Mouse (Mus musculus): ENCODE results near the gene Cars. TPM values are rescaled to one million over a fixed set of nuclear protein-coding genes. Genes with fewer than 3 reads are reported as not detected.
A peak's percentile ranks its signal among the peaks of the same experiment; 100 is the strongest.
"Not testable (repeated sequence)": the region's sequence is repeated elsewhere in the genome, so short reads cannot be mapped to it uniquely, and the experiment has no call there.

Cars gene
- polyA plus RNA-seq, 1 experiment from 2014 or later = 89.3 TPM

- no peak overlapping the region for H3K4me3 ChIP-seq (replicated peaks; ENCODE audit: low read length)
- no peak overlapping the region for H3K4me2 ChIP-seq (ENCODE audit: low read length)
- H3K9me3 ChIP-seq (ENCODE audit: control insufficient read depth, low read length) = no peaks in the 10 kb centered on the region
- 91% methylated on average over 7 of the region's 7 CpGs for WGBS
- no peaks in the 10 kb centered on the region for H3K4me1 ChIP-seq (replicated peaks; ENCODE audit: control insufficient read depth, insufficient read depth, low read length)
- no peak overlapping the region for H3K27ac ChIP-seq (ENCODE audit: low read length)
- H3K9ac ChIP-seq (replicated peaks; ENCODE audit: low read depth, low read length) = no peak overlapping the region
- H3K36me3 ChIP-seq (ENCODE audit: control insufficient read depth, insufficient read depth) = peaks cover 25% of the 10 kb centered on the region; the same call in 1 of the 2 replicates
- no peak for ATAC-seq
- H3K27me3 ChIP-seq (replicated peaks; ENCODE audit: control insufficient read depth, insufficient read depth, low read length) = no peaks in the 10 kb centered on the region
Measured at GRCm38 (mm10) chr7:143557616-143558015, 42.3 kb downstream of the Cars start.

DNA sequence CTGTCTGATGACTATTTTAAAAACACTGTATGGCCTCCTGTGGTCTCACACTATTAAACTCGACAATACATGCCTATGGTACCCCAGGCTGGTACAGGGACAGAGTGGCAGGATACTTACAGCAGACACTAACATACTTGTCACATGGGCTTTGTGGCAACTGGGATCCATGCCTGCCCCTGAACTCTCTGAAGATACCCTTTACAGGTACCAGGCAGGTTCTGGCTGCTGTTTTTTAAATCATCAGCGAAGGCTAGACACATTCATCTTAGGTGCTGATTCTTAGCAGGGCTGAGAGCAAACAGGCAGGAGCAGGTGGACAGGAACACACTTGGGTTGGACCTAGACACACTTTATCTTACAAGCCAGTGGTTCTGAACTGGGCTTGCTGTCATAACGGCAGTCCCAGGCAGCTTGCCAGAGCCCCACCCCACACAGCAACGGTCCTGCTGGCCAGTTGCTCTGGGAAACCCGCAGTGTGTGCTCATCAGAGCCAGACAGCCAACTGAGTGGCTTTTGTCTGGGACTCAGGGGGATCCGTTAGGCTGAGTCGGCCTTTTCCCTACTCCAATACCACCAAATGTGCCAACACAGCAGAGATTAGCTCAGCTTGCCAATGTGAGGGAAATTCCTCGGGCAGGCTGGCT, 42.8 kb downstream of the Cars start:
- Histone ChIP-seq H3K4me3 (replicated peaks; ENCODE audit: low read length) (no peak overlapping the region), H3K9ac (replicated peaks; ENCODE audit: low read depth, low read length) (no peak overlapping the region), H3K4me1 (replicated peaks; ENCODE audit: control insufficient read depth, insufficient read depth, low read length) (no peaks in the 10 kb centered on the region), H3K27me3 (replicated peaks; ENCODE audit: control insufficient read depth, insufficient read depth, low read length) (no peaks in the 10 kb centered on the region), H3K36me3 (ENCODE audit: control insufficient read depth, insufficient read depth) (peaks cover 22% of the 10 kb centered on the region; the same call in 1 of the 2 replicates), H3K4me2 (ENCODE audit: low read length) (no peak overlapping the region), H3K9me3 (ENCODE audit: control insufficient read depth, low read length) (no peaks in the 10 kb centered on the region), H3K27ac (ENCODE audit: low read length) (no peak overlapping the region)
- peak; percentile 68; the same call in 1 of the 2 replicates for ATAC-seq
- 60% methylated on average over 8 of the region's 8 CpGs for WGBS

- H3K4me3 ChIP-seq (replicated peaks; ENCODE audit: low read length) = peak overlapping the region; percentile 62
- H3K9me3 ChIP-seq (ENCODE audit: control insufficient read depth, low read length) = no peaks in the 10 kb centered on the region
- peak overlapping the region; percentile 81 for H3K27ac ChIP-seq (ENCODE audit: low read length)
- ATAC-seq = 0 out of 2 replicates have a peak, but pooled peaks have one; percentile 0
- peak overlapping the region; percentile 68 for H3K9ac ChIP-seq (replicated peaks; ENCODE audit: low read depth, low read length)
- peak overlapping the region; percentile 95 for H3K4me2 ChIP-seq (ENCODE audit: low read length)
- H3K4me1 ChIP-seq (replicated peaks; ENCODE audit: control insufficient read depth, insufficient read depth, low read length) = peaks cover 17% of the 10 kb centered on the region
- no peaks in the 10 kb centered on the region for H3K36me3 ChIP-seq (ENCODE audit: control insufficient read depth, insufficient read depth)
- no peaks in the 10 kb centered on the region for H3K27me3 ChIP-seq (replicated peaks; ENCODE audit: control insufficient read depth, insufficient read depth, low read length)
- 45% methylated on average over 2 of the region's 2 CpGs for WGBS
Measured at GRCm38 (mm10) chr7:143549588-143550220, 50.2 kb downstream of the Cars start.

DNA sequence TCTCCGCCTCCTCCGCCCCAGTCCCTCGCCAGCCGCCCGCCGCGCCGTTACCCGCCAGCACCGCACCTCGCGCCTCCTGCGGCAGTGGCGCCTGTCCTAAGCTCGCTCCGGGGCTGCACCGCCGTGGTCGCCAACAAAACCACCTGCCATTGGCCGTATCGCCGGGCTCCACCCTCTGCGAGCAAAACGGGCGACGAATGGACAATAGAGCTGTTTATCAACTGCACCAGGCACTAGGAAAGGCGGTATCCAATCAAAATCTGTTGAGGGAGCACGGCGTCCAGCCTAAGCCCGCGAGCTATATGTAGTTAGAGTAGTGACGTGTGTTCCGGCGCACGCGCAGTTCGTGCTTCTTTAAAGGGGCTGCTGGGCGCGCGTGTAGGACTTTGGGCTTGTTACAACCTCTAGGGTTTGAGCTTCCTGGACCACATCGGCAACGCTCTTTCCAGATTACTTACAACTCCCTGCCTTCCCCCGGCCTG, 50.9 kb downstream of the Cars start, which contains the start of gene Nap1l4:
Gene Nap1l4, minus strand, starts transcription at position 131 of the 482 bp plus-strand sequence.
- Histone ChIP-seq H3K4me2 (ENCODE audit: low read length) (peak within 1 kb of the TSS; percentile 95), H3K36me3 (ENCODE audit: control insufficient read depth, insufficient read depth) (no peaks in the 10 kb centered on the region), H3K4me3 (replicated peaks; ENCODE audit: low read length) (peak within 1 kb of the TSS; percentile 77), H3K9me3 (ENCODE audit: control insufficient read depth, low read length) (no peaks in the 10 kb centered on the region), H3K27ac (ENCODE audit: low read length) (peak within 1 kb of the TSS; percentile 84), H3K9ac (replicated peaks; ENCODE audit: low read depth, low read length) (peak within 1 kb of the TSS; percentile 76), H3K27me3 (replicated peaks; ENCODE audit: control insufficient read depth, insufficient read depth, low read length) (no peaks in the 10 kb centered on the region), H3K4me1 (replicated peaks; ENCODE audit: control insufficient read depth, insufficient read depth, low read length) (peaks cover 17% of the 10 kb centered on the region)
- ATAC-seq = peak; percentile 99
- WGBS = under 1% methylated on average over 41 of the region's 43 CpGs

GRCm38 (mm10) chr7:143548231-143548961, 51.5 kb downstream of the Cars start:
- WGBS = under 1% methylated on average over 50 of the region's 63 CpGs
- Histone ChIP-seq H3K9me3 (ENCODE audit: control insufficient read depth, low read length) (no peaks in the 10 kb centered on the region), H3K4me2 (ENCODE audit: low read length) (peak overlapping the region; percentile 89), H3K4me3 (replicated peaks; ENCODE audit: low read length) (peak overlapping the region; percentile 77), H3K4me1 (replicated peaks; ENCODE audit: control insufficient read depth, insufficient read depth, low read length) (peaks cover 17% of the 10 kb centered on the region), H3K36me3 (ENCODE audit: control insufficient read depth, insufficient read depth) (no peaks in the 10 kb centered on the region), H3K27me3 (replicated peaks; ENCODE audit: control insufficient read depth, insufficient read depth, low read length) (no peaks in the 10 kb centered on the region), H3K9ac (replicated peaks; ENCODE audit: low read depth, low read length) (peak overlapping the region; percentile 76), H3K27ac (ENCODE audit: low read length) (peak overlapping the region; percentile 84)
- peak; percentile 54 for ATAC-seq

GRCm38 (mm10) chr7:143546554-143546953, 53.3 kb downstream of the Cars start:
- Histone ChIP-seq H3K27ac (ENCODE audit: low read length) (no peak overlapping the region), H3K4me2 (ENCODE audit: low read length) (no peak overlapping the region), H3K4me1 (replicated peaks; ENCODE audit: control insufficient read depth, insufficient read depth, low read length) (peaks cover 17% of the 10 kb centered on the region), H3K9ac (replicated peaks; ENCODE audit: low read depth, low read length) (no peak overlapping the region), H3K36me3 (ENCODE audit: control insufficient read depth, insufficient read depth) (no peaks in the 10 kb centered on the region), H3K9me3 (ENCODE audit: control insufficient read depth, low read length) (no peaks in the 10 kb centered on the region), H3K4me3 (replicated peaks; ENCODE audit: low read length) (no peak overlapping the region), H3K27me3 (replicated peaks; ENCODE audit: control insufficient read depth, insufficient read depth, low read length) (no peaks in the 10 kb centered on the region)
- no peak for ATAC-seq
- WGBS = 67% methylated on average over 2 of the region's 2 CpGs

- Histone ChIP-seq H3K4me2 (ENCODE audit: low read length) (no peak overlapping the region), H3K9ac (replicated peaks; ENCODE audit: low read depth, low read length) (no peak overlapping the region), H3K4me1 (replicated peaks; ENCODE audit: control insufficient read depth, insufficient read depth, low read length) (peaks cover 11% of the 10 kb centered on the region), H3K4me3 (replicated peaks; ENCODE audit: low read length) (no peak overlapping the region), H3K27me3 (replicated peaks; ENCODE audit: control insufficient read depth, insufficient read depth, low read length) (no peaks in the 10 kb centered on the region), H3K36me3 (ENCODE audit: control insufficient read depth, insufficient read depth) (no peaks in the 10 kb centered on the region), H3K9me3 (ENCODE audit: control insufficient read depth, low read length) (no peaks in the 10 kb centered on the region), H3K27ac (ENCODE audit: low read length) (no peak overlapping the region)
- no peak for ATAC-seq
- 99% methylated on average over 2 of the region's 2 CpGs for WGBS
Measured at GRCm38 (mm10) chr7:143544368-143544767, 55.5 kb downstream of the Cars start.

GRCm38 (mm10) chr7:143538671-143539070, 61.2 kb downstream of the Cars start:
- Histone ChIP-seq H3K27me3 (replicated peaks; ENCODE audit: control insufficient read depth, insufficient read depth, low read length) (no peaks in the 10 kb centered on the region), H3K4me2 (ENCODE audit: low read length) (no peak overlapping the region), H3K9ac (replicated peaks; ENCODE audit: low read depth, low read length) (no peak overlapping the region), H3K36me3 (ENCODE audit: control insufficient read depth, insufficient read depth) (peaks cover 30% of the 10 kb centered on the region), H3K4me1 (replicated peaks; ENCODE audit: control insufficient read depth, insufficient read depth, low read length) (no peaks in the 10 kb centered on the region; the same call in 1 of the 2 replicates), H3K27ac (ENCODE audit: low read length) (no peak overlapping the region), H3K4me3 (replicated peaks; ENCODE audit: low read length) (no peak overlapping the region), H3K9me3 (ENCODE audit: control insufficient read depth, low read length) (no peaks in the 10 kb centered on the region)
- ATAC-seq = no peak
- WGBS = 86% methylated on average over 1 of the region's 1 CpGs

DNA sequence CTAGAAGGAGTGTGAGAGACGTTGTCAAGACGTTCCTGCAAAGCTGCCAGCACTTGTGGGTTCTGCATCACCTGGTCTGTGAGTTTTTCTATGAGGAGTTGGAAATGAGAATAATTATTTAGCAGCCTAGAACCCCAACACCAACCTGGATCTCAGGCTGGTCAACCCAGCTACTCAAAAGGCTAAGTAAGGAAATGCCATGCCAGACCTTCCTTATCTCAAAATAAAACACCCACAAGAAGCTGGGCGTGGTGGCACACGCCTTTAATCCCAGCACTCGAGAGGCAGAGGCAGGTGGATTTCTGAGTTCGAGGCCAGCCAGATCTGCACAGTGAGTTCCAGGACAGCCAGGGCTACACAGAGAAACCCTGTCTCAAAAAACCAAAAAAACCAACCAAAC, 61.7 kb downstream of the Cars start:
- not testable (repeated sequence) for H3K9me3 ChIP-seq (ENCODE audit: control insufficient read depth, low read length); H3K4me1 ChIP-seq (replicated peaks; ENCODE audit: control insufficient read depth, insufficient read depth, low read length); H3K27me3 ChIP-seq (replicated peaks; ENCODE audit: control insufficient read depth, insufficient read depth, low read length); H3K4me3 ChIP-seq (replicated peaks; ENCODE audit: low read length); H3K9ac ChIP-seq (replicated peaks; ENCODE audit: low read depth, low read length); H3K27ac ChIP-seq (ENCODE audit: low read length); ATAC-seq; H3K4me2 ChIP-seq (ENCODE audit: low read length)
- 89% methylated on average over 6 of the region's 6 CpGs for WGBS
- H3K36me3 ChIP-seq (ENCODE audit: control insufficient read depth, insufficient read depth) = peaks cover 33% of the 10 kb centered on the region
